ENCODE assay signal across 10 mouse cellular contexts in the genomic region with DNA sequence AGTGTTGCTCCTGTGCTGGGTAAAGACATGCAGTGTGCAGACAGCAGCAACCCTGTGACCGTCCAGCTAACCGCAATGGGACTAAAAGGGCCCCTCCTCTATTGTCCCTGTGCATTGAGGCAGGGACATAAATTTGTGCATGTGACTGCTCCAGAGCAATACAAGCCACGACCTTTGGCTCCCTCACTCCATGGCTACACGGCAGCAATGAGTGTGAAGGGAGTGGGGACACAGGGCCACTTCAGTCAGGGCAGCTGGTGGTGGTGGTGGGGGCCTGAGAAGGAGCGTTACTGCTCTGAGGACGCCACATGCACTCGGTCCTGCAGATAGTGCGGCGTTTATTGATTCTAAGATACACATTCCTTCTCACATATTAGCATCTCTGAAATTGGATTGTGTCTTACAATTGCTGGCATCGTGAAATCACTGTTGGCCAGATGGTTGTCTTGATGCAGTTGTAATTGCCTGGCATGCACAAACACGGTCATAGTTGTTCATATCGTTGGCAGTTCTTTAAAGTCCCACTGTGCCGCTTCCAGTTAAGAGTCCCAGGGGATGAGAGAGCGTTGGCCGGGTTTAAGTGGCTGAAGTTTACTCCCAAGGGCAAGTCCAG. TPM values are rescaled to one million over a fixed set of nuclear protein-coding genes. Genes with fewer than 3 reads are reported as not detected.
DNase-seq lines count a peak whose midpoint lies in the region; ATAC-seq and TF ChIP-seq lines count a peak whose summit lies in the region.
"Had no signal": no experiment of that assay in that cellular context is flagged by ENCODE, and none has a peak within 500 bp of the region (broad histone marks: within the 10 kb centered on the region; RNA-seq: fewer than 3 reads in every experiment).

No protein-coding gene starts in this region.

- no peaks in the 10 kb centered on the region for H3K9me3 ChIP-seq in embryonic facial prominence, embryonic 10.5 days
- no peaks in the 10 kb centered on the region for H3K9me3 ChIP-seq in hindbrain, embryonic 16.5 days (ENCODE audit: control insufficient read depth, low read length)
- H3K9me3 ChIP-seq in midbrain, embryonic 15.5 days, result no peaks in the 10 kb centered on the region
- H3K9me3 ChIP-seq: limb, embryonic 10.5 days had no signal

- H3K4me1 ChIP-seq in cortical plate, adult 2 months (ENCODE audit: control insufficient read depth, insufficient read depth, low read length), result peaks cover 6% of the 10 kb centered on the region
- H3K4me1 ChIP-seq in embryonic facial prominence, embryonic 10.5 days, result peaks cover 26% of the 10 kb centered on the region
- peaks cover 18% of the 10 kb centered on the region for H3K4me1 ChIP-seq in hindbrain, embryonic 16.5 days (ENCODE audit: control insufficient read depth, insufficient read depth, low read depth, low read length)
- H3K4me1 ChIP-seq in midbrain, embryonic 15.5 days, result peaks cover 20% of the 10 kb centered on the region

- TF ChIP-seq POLR2A in cortical plate, adult 2 months (IDR thresholded peaks at IDR 0.05; ENCODE audit: extremely low read depth, insufficient read depth, low read length), result peak; percentile 10; the same call in 1 of the 2 replicates

- WGBS in embryonic facial prominence, embryonic 10.5 days, result 73% methylated on average over 15 of the region's 15 CpGs
- WGBS in hindbrain, embryonic 16.5 days, result 18% methylated on average over 15 of the region's 15 CpGs
- WGBS in midbrain, embryonic 15.5 days, result 28% methylated on average over 15 of the region's 15 CpGs

- H3K27me3 ChIP-seq in embryonic facial prominence, embryonic 10.5 days (replicated peaks; ENCODE audit: low read depth, poor library complexity, severe bottlenecking), result 0 out of 2 replicates have a peak, but pooled peaks cover 5% of the 10 kb centered on the region
- no peaks in the 10 kb centered on the region for H3K27me3 ChIP-seq in hindbrain, embryonic 16.5 days (replicated peaks; ENCODE audit: control insufficient read depth, insufficient read depth, low read length)
- no peaks in the 10 kb centered on the region for H3K27me3 ChIP-seq in midbrain, embryonic 15.5 days (replicated peaks)

- H3K4me3 ChIP-seq in cortical plate, adult 2 months (ENCODE audit: insufficient read depth, low read length), result no peak overlapping the region
- no peak overlapping the region for H3K4me3 ChIP-seq in embryonic facial prominence, embryonic 10.5 days
- H3K4me3 ChIP-seq in hindbrain, embryonic 16.5 days (ENCODE audit: low read length), result no peak overlapping the region
- H3K4me3 ChIP-seq in midbrain, embryonic 15.5 days, result no peak overlapping the region
- H3K4me3 ChIP-seq: limb, embryonic 10.5 days had no signal

- ATAC-seq in hindbrain, embryonic 16.5 days, result peak; percentile 87
- no peak; the same call in 1 of the 2 replicates for ATAC-seq in midbrain, embryonic 15.5 days (replicated peaks)
- no peak for ATAC-seq in activated CD4-positive, CD25-positive, alpha-beta regulatory T cell, adult 4 months
- no peak for ATAC-seq in erythroid progenitor cell, adult 5-6 weeks (replicated peaks; ENCODE audit: low FRiP score, poor library complexity, severe bottlenecking)
- ATAC-seq: lung, postnatal 0 days had no signal

- no peak overlapping the region; the same call in 1 of the 2 replicates for H3K4me2 ChIP-seq in hindbrain, embryonic 16.5 days (ENCODE audit: low read length)
- H3K4me2 ChIP-seq in midbrain, embryonic 15.5 days, result no peak overlapping the region

- H3K36me3 ChIP-seq in embryonic facial prominence, embryonic 10.5 days (replicated peaks), result no peaks in the 10 kb centered on the region; the same call in 1 of the 2 replicates
- H3K36me3 ChIP-seq in hindbrain, embryonic 16.5 days (ENCODE audit: control insufficient read depth, insufficient read depth, low read length), result peaks cover 4% of the 10 kb centered on the region; the same call in 1 of the 2 replicates
- peaks cover 16% of the 10 kb centered on the region for H3K36me3 ChIP-seq in midbrain, embryonic 15.5 days (replicated peaks)
- H3K36me3 ChIP-seq: limb, embryonic 10.5 days had no signal

- TF ChIP-seq CTCF in cortical plate, adult 2 months (IDR thresholded peaks at IDR 0.05; ENCODE audit: extremely low read depth, insufficient read depth, low read length), result no peak

- H3K27ac ChIP-seq in cortical plate, adult 2 months (ENCODE audit: insufficient read depth, low read length), result no peak overlapping the region
- H3K27ac ChIP-seq in embryonic facial prominence, embryonic 10.5 days (replicated peaks), result peak overlapping the region; percentile 2
- peak overlapping the region; percentile 69 for H3K27ac ChIP-seq in hindbrain, embryonic 16.5 days (ENCODE audit: low read depth, low read length)
- peak overlapping the region; percentile 13; the same call in 1 of the 2 replicates for H3K27ac ChIP-seq in midbrain, embryonic 15.5 days
- H3K27ac ChIP-seq: limb, embryonic 10.5 days had no signal

- H3K9ac ChIP-seq in hindbrain, embryonic 16.5 days (ENCODE audit: low read depth, low read length), result peak overlapping the region; percentile 13
- H3K9ac ChIP-seq in midbrain, embryonic 15.5 days, result no peak overlapping the region

- peak; percentile 38 for DNase-seq in embryonic facial prominence, embryonic 10.5 days (ENCODE audit: low spot score)
- DNase-seq in gastrocnemius, adult 8-10 months (ENCODE audit: low spot score in 2 of 2), result no peak
- DNase-seq: right cerebral cortex, adult 18-20 months had no signal

RNA-seq across cellular contexts. Expression of gene Cspg5, which starts 11.9 kb away (rescaled TPM):
- 382 and 388 TPM in 2 replicates for polyA plus RNA-seq in cortical plate, adult 2 months (2012; rRNA removed)
- polyA plus RNA-seq in embryonic facial prominence, embryonic 10.5 days (2016; fragmentation: Nextera tagmentation; extraction: Ambion mirVana), result 2.1 and 2.3 TPM in 2 replicates
- polyA plus RNA-seq in hindbrain, embryonic 16.5 days (2015; fragmentation: Nextera tagmentation; extraction: Ambion mirVana), result 207 and 212 TPM in 2 replicates
- 175 and 191 TPM in 2 replicates for polyA plus RNA-seq in midbrain, embryonic 15.5 days (2015; fragmentation: Nextera tagmentation; extraction: Ambion mirVana)
- total RNA-seq in gastrocnemius, adult 8-10 months (2022), result under 1 TPM in 2 of 4 experiments, not detected in 2; 0.16 to 0.17 TPM
- polyA plus RNA-seq in activated CD4-positive, CD25-positive, alpha-beta regulatory T cell, adult 4 months (2017; shearing (Covaris generic)), result under 1 TPM in 1 of 2 experiments, not detected in 1; 0.17 TPM
- not detected in 2 replicates for total RNA-seq in erythroid progenitor cell, adult 5-6 weeks (2015; ENCODE audit: low replicate concordance)
- total RNA-seq in erythroid progenitor cell, adult 5-6 weeks (2017; ENCODE audit: low replicate concordance), result under 0.01 TPM in 1 of 2 replicates, not detected in the other

RNA-seq across cellular contexts. Expression of gene Elp6, which starts 49.5 kb away (rescaled TPM):
- polyA plus RNA-seq in cortical plate, adult 2 months (2012; rRNA removed), result 18.4 and 20.0 TPM in 2 replicates
- polyA plus RNA-seq in embryonic facial prominence, embryonic 10.5 days (2016; fragmentation: Nextera tagmentation; extraction: Ambion mirVana), result 44.0 and 45.6 TPM in 2 replicates
- polyA plus RNA-seq in hindbrain, embryonic 16.5 days (2015; fragmentation: Nextera tagmentation; extraction: Ambion mirVana), result 39.0 and 40.2 TPM in 2 replicates
- 44.8 and 48.4 TPM in 2 replicates for polyA plus RNA-seq in midbrain, embryonic 15.5 days (2015; fragmentation: Nextera tagmentation; extraction: Ambion mirVana)
- 1 to 10 TPM; 2.0 to 5.0 (median 2.9) TPM for total RNA-seq in gastrocnemius, adult 8-10 months (2022)
- 10 to 100 TPM; 14.4 to 16.1 TPM for polyA plus RNA-seq in activated CD4-positive, CD25-positive, alpha-beta regulatory T cell, adult 4 months (2017; shearing (Covaris generic))
- total RNA-seq in erythroid progenitor cell, adult 5-6 weeks (2015; ENCODE audit: low replicate concordance), result 1.1 TPM in 1 of 2 replicates, not detected in the other
- 1.8 and 3.9 TPM in 2 replicates for total RNA-seq in erythroid progenitor cell, adult 5-6 weeks (2017; ENCODE audit: low replicate concordance)

Comparison
In these comparisons a context has a peak if more than half of its experiments do, and no peak if none do; other contexts are left out.
1. RNA of gene Cspg5, which starts 11.9 kb away (polyA plus RNA-seq): 382 to 388 TPM in cortical plate, adult 2 months, 207 to 212 TPM in hindbrain, embryonic 16.5 days and 175 to 191 TPM in midbrain, embryonic 15.5 days; 2.1 to 2.3 TPM in embryonic facial prominence, embryonic 10.5 days and 0.17 TPM in activated CD4-positive, CD25-positive, alpha-beta regulatory T cell, adult 4 months; every median in the first group is over 10 times any median in the second.